Mouse (Mus musculus) urinary bladder, adult 18-20 months (tissue): ENCODE measurements around the gene Matn4.
"Not testable (repeated sequence)": the region's sequence is repeated elsewhere in the genome, so short reads cannot be mapped to it uniquely, and the experiment has no call there.

ENCODE experiments used
- DNase-seq, 2 experiments: peaks; one replicate each; pipeline ENCODE4 v3.0.0; 2022; ENCODE audit warnings: low spot score in 2 of 2, mixed read lengths in 2 of 2

Gene Matn4

DNA sequence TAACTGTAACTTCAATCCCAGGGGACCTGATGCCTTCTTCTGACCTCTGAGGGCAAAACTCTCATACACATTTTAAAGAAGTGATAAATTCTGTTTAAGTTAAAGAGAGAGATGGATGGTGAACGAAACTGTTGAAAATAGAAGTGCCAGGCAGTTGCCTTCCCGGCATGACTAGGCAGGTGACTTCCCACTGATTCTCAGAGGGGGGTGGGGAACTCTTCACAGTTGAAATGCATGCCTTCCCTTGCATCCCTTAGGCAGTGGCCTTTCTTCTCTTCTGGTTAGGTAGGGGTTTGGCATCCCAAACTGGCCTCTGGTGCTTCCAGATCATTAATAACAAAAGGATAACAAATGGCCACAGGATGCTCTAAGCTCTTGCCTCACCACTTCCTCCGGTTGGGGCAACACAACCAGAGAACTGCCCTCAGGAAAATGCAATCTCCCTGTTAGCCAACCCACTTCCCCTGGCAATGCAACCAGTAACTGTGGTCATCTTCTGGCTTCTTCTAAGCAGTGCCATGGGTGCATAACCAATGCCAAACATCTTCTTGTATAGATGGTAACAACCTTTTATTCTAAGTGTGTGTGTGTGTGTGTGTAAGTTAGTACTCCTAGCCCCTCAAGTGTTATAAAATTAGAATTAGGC, 32.4 kb downstream of the Matn4 start:
- no peak for DNase-seq

DNA sequence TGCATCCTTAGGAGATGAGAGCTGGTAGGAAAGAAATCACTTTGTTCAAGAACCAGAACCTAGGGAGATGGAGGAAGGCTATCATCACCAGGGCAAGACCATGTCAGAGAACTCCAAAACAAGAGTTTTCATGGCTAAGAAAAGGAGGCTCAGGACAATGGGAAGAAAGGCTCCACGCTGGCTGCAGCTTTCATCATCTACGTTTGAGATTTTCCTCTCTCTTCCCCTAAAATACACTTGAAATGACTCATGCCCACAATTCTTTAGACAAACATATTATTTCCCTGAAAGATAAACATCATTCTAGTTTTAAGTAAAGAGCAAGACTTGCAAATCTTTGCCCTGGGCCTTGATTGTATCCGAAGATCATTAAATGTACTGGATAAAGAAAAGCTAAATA, 33.6 kb downstream of the Matn4 start:
- DNase-seq: no peak

GRCm38 (mm10) chr2:164368620-164369105, 36.3 kb downstream of the Matn4 start:
- DNase-seq: no peak

DNA sequence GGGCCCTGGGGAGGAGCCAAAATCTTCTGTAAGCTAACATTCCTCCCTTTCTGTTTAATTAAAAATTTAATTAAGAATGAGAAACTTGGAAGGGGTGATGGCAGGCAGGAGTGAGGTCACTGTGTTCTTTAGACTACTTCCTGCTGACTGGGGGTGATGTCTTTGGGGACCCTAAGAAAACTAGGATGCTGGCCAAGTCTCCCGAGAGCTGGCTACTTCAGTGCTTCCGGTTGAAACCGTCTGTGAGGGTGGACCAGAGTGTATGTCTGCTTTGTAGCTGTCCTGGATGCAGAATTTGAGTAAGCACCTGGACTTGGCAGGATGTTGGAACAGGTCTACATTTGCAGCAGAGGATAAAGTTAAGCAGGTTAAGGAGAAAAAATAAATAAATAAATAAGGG, 38.0 kb downstream of the Matn4 start:
- DNase-seq: no peak

GRCm38 (mm10) chr2:164360974-164361657, 43.8 kb downstream of the Matn4 start:
- DNase-seq: no peak

GRCm38 (mm10) chr2:164359668-164360067, 45.3 kb downstream of the Matn4 start:
- no peak for DNase-seq

DNA sequence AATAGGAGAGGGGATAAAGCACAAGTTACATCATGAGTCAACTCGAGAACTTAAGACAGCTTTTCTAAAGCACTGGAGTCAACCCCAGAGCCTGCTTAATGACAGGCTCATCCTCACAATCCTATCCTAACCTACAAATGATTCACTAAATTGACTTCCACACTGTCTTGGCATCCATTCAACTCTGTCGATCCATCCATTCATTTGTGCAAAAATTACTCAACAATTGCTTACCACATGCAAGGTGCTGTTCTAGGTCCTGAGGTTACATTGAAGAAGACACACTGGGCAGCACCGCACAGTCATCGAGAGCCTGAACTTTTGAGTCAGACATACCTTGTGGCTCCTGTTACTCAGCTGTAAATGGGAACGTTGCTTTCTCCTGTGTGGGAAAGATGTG, 45.9 kb downstream of the Matn4 start:
- no peak for DNase-seq

DNA sequence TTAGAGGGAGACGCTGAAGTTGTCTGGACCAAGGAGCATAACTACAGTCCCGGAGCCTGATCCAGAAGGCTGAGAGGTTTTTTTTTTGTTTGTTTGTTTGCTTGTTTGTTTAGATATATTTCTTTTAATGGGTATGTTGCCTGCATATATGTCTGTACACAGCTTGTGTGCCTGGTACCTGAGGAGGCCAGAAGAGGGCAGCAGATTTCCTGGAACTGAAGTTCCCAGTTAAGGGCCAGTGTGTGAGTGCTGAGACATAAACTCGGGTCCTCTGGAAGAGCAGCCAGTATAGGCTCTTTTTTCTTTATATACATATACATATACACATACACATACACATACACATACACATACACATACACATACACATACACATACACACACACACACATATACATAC, 46.6 kb downstream of the Matn4 start:
- no peak for DNase-seq

GRCm38 (mm10) chr2:164356177-164356967, 48.6 kb downstream of the Matn4 start:
- no peak for DNase-seq

GRCm38 (mm10) chr2:164353356-164353755, 51.6 kb downstream of the Matn4 start:
- no peak for DNase-seq

- no peak for DNase-seq
Observed at GRCm38 (mm10) chr2:164352697-164353096, 52.3 kb downstream of the Matn4 start.

GRCm38 (mm10) chr2:164348980-164349379, 56.0 kb downstream of the Matn4 start:
- DNase-seq: no peak

DNA sequence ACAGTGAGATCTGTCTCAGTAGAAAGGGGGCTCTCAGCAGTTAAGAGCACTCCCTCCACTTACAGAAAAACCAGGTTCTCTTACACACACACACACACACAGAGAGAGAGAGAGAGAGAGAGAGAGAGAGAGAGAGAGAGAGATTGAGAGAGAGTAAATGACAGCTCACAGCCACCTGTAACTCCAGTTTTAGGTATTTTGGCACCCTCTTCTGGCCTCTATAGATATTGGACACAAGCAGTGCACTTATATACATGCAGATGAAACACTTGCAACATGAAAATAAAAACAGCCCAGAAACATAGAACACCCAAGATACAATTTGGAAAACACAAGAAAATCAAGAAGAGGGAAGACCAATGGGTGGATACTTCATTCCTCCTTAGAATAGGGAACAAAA, 57.3 kb downstream of the Matn4 start:
- not testable (repeated sequence) for DNase-seq

- not testable (repeated sequence) for DNase-seq
Observed at GRCm38 (mm10) chr2:164343732-164344131, 61.2 kb downstream of the Matn4 start.
